Mouse (Mus musculus) midbrain, embryonic 14.5 days (tissue): Measurements from ENCODE around the gene Arhgap40. TPM values are rescaled to one million over a fixed set of nuclear protein-coding genes. Genes with fewer than 3 reads are reported as not detected.

Experiments used
- polyA plus RNA-seq: library from polyadenylated mRNA; unstranded; fragments of >200 nt; fragmentation: Nextera tagmentation; extraction: Ambion mirVana; gene quantifications from 2 replicates; pipeline ENCODE4 v1.2.1, GENCODE M21; 2014

The Arhgap40 gene
- polyA plus RNA-seq, 1 experiment from 2014 or later, result 0.87 TPM

Other genes with a start within 250 kb of the Arhgap40 start
- 1.2 and 2.2 TPM in 2 replicates for gene Lbp, start 206.3 kb upstream of the Arhgap40 start, polyA plus RNA-seq
- gene Snhg11, start 137.2 kb upstream of the Arhgap40 start, polyA plus RNA-seq, result 225 and 337 TPM in 2 replicates
- 31.4 and 32.6 TPM in 2 replicates for gene Ralgapb, start 102.9 kb upstream of the Arhgap40 start, polyA plus RNA-seq
- gene Adig, start 10.2 kb upstream of the Arhgap40 start, polyA plus RNA-seq, result not detected in 2 replicates
- gene Slc32a1, start 98.0 kb downstream of the Arhgap40 start, polyA plus RNA-seq, result 7.6 and 8.6 TPM in 2 replicates
- 13.9 and 14.8 TPM in 2 replicates for gene Actr5, start 112.1 kb downstream of the Arhgap40 start, polyA plus RNA-seq
- gene Ppp1r16b, start 152.6 kb downstream of the Arhgap40 start, polyA plus RNA-seq, result 16.1 and 21.0 TPM in 2 replicates